ENCODE assay signal across 23 mouse cellular contexts in genomic region chr5:41756396-41756795, GRCm38 (mm10). TPM values are rescaled to one million over a fixed set of nuclear protein-coding genes. Genes with fewer than 3 reads are reported as not detected.
"Had no signal": no experiment of that assay in that cellular context is flagged by ENCODE, and none has a peak within 500 bp of the region (broad histone marks: within the 10 kb centered on the region; RNA-seq: fewer than 3 reads in every experiment).

No protein-coding gene starts in this region.

- DNase-seq: liver, postnatal 0 days; lung, adult 2 months; lung, postnatal 14 days; lung, postnatal 36 days; retina, postnatal 1 day; right cerebral cortex, adult 18-20 months; right cerebral cortex, postnatal 25 days; right cerebral cortex, postnatal 4 days; spleen, adult 18-20 months; thymus, adult 18-20 months; thymus, postnatal 14 days; thymus, postnatal 36 days had no signal

- H3K36me3 ChIP-seq: liver, embryonic 15.5 days; lung, embryonic 15.5 days; midbrain, embryonic 12.5 days; midbrain, embryonic 15.5 days; neural tube, embryonic 13.5 days; neural tube, embryonic 15.5 days had no signal

- H3K4me3 ChIP-seq: liver, embryonic 15.5 days; lung, embryonic 15.5 days; megakaryocyte, embryonic 14.5 days; midbrain, embryonic 12.5 days; midbrain, embryonic 15.5 days; neural tube, embryonic 13.5 days; neural tube, embryonic 15.5 days had no signal

- H3K4me2 ChIP-seq: liver, embryonic 15.5 days; lung, embryonic 15.5 days; midbrain, embryonic 12.5 days; midbrain, embryonic 15.5 days; neural tube, embryonic 13.5 days; neural tube, embryonic 15.5 days had no signal

RNA-seq across cellular contexts. Expression of gene Nkx3-2, which starts 7.9 kb away (rescaled TPM):
- polyA plus RNA-seq: liver, embryonic 15.5 days; liver, postnatal 0 days; lung, adult 2 months; lung, embryonic 15.5 days; lung, postnatal 0 days; macrophage; midbrain, embryonic 15.5 days; midbrain, postnatal 0 days; thymus, postnatal 0 days had no signal
